Mouse (Mus musculus) liver, adult 2 months (tissue): ENCODE results near the gene Ccdc30. TPM values are rescaled to one million over a fixed set of nuclear protein-coding genes. Genes with fewer than 3 reads are reported as not detected.

Source experiments
- DNase-seq: peaks from one replicate; pipeline ENCODE4 v3.0.0-alpha.2; 2011; ENCODE audit warnings: low read depth, low spot score; ENCODE audit errors: extremely low read depth
- H3K27ac ChIP-seq: fragments of 200-500 bp; replicated peaks from 2 replicates; pipeline ENCODE4 v1.5.1; 2012; ENCODE audit warnings: low read depth, mild to moderate bottlenecking, control low read depth, inconsistent platforms, low read length; ENCODE audit not compliant: insufficient read depth
- H3K27me3 ChIP-seq: fragments of 200-500 bp; 2 replicates; pipeline ENCODE4 v1.6.1; 2012; ENCODE audit warnings: mild to moderate bottlenecking, moderate library complexity, low read length, inconsistent platforms; ENCODE audit not compliant: control insufficient read depth, insufficient read depth
- H3K36me3 ChIP-seq: fragments of 200-500 bp; 2 replicates; pipeline ENCODE4 v1.6.1; 2012; ENCODE audit warnings: low read length, inconsistent platforms; ENCODE audit not compliant: control insufficient read depth, insufficient read depth
- H3K4me1 ChIP-seq: fragments of 200-500 bp; 2 replicates; pipeline ENCODE4 v1.6.1; 2011; ENCODE audit warnings: low read length; ENCODE audit not compliant: control insufficient read depth, insufficient read depth
- H3K4me3 ChIP-seq: fragments of 200-500 bp; 2 replicates; pipeline ENCODE4 v1.5.1; 2011; ENCODE audit warnings: low read depth, mild to moderate bottlenecking, control low read depth, low read length, moderate library complexity; ENCODE audit not compliant: insufficient read depth
- H3K79me2 ChIP-seq: fragments of 200-500 bp; 2 replicates; pipeline ENCODE4 v1.6.1; 2012; ENCODE audit warnings: inconsistent platforms, mild to moderate bottlenecking, low read length, moderate library complexity; ENCODE audit not compliant: control insufficient read depth, insufficient read depth
- H3K9ac ChIP-seq: fragments of 200-500 bp; 2 replicates; pipeline ENCODE4 v1.6.1; 2012; ENCODE audit warnings: low read depth, mild to moderate bottlenecking, control low read depth, inconsistent platforms, low read length
- CTCF ChIP-seq: fragments of 200-500 bp; IDR thresholded peaks from 2 replicates; pipeline ENCODE4 v1.5.1; 2011; ENCODE audit warnings: low read depth, low read length, control low read depth
- POLR2A ChIP-seq: fragments of 200-500 bp; IDR thresholded peaks from 2 replicates; pipeline ENCODE4 v1.6.1; 2011; ENCODE audit warnings: low read length, control low read depth; ENCODE audit not compliant: insufficient read depth; ENCODE audit errors: extremely low read depth
- WGBS: fragments of 180-500 bp; shearing (Covaris S2); methylation state at CpG from one replicate; pipeline ENCODE4 v1.1.7; 2018; 5-methylcytosine and 5-hydroxymethylcytosine counted together
- polyA plus RNA-seq: library from polyadenylated mRNA; depleted of rRNA; stranded (reverse); fragments of >200 nt; gene quantifications from 2 replicates; pipeline ENCODE4 v1.2.3, GENCODE M21; 2012
- total RNA-seq: library from RNA; depleted of rRNA; stranded (reverse); fragments of >200 nt; gene quantifications from 2 replicates; pipeline ENCODE4 v1.2.3, GENCODE M21; 2014

The Ccdc30 gene
- total and polyA plus RNA-seq, 2 experiments = 3.0 to 5.9 TPM

DNA sequence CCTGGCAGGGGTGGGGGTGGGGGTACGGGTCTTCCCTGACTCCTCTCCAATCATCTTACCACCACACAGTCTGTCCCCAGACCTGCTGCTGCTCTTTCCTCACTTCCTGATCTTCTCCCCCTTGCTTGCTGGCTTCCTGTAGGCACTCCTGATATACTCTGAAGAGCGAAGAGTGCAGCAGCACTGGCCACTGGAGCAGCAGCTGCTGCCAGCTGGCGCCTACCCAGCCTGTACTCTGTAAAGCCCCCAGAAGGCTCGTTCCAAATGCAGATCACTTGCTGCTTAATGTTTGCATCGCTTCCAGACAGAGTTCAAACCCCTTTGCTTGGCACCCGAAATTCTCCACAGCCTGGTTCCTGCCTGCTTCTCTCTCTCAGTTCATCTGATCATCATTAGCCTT, 2.5 kb downstream of the Ccdc30 start:
- H3K4me1 ChIP-seq = peaks cover 12% of the 10 kb centered on the region; the same call in 1 of the 2 replicates

DNA sequence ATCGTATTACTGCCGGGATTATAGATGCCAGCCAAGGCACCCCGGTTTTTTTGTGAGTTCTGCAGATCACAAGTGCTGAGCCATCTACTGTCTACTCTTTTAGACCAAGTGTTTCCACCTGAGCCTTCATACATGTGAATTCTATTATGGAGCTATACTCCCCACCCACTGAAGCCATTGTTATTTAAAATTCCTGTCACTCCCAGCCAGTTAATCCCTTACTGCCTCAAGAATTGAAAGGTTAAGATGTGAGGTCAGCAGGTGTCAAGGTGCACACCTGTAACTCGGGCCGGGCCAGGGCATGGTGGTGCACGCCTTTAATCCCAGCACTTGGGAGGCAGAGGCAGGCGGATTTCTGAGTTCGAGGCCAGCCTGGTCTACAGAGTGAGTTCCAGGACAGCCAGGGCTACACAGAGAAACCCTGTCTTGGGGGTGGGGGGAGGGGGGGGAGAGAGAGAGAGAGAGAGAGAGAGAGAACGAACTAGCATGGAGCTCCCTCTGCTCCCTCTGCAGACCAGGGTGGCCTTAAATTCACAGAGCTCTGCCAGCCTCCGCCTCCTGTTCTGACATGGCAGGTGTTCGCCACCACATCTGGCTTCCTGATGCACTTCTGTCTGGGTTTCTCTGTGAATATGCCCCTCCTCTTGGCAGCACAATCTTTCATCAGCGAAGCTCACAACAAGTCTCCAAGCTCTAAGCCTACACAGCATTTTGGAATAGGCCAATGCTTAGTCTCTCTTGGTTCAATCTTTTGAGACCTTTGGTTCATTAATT, 3.3 kb downstream of the Ccdc30 start:
- Histone ChIP-seq H3K4me1 (peaks cover 8% of the 10 kb centered on the region; the same call in 1 of the 2 replicates), H3K27ac (no peak overlapping the region), H3K79me2 (no peaks in the 10 kb centered on the region), H3K9ac (no peak overlapping the region), H3K4me3 (no peak overlapping the region), H3K27me3 (no peaks in the 10 kb centered on the region), H3K36me3 (no peaks in the 10 kb centered on the region)
- DNase-seq = no peak
- 82% methylated on average over 12 of the region's 12 CpGs for WGBS
- no peak for TF ChIP-seq CTCF
- no peak for TF ChIP-seq POLR2A

More for the DNA sequence above, 2.5 kb downstream of the Ccdc30 start:
- Histone ChIP-seq H3K4me3 (no peak overlapping the region), H3K36me3 (no peaks in the 10 kb centered on the region), H3K27me3 (no peaks in the 10 kb centered on the region), H3K79me2 (no peaks in the 10 kb centered on the region), H3K9ac (no peak overlapping the region), H3K27ac (no peak overlapping the region)
- 71% methylated on average over 6 of the region's 6 CpGs for WGBS
- TF ChIP-seq CTCF (no peak), POLR2A (no peak)
- no peak for DNase-seq

DNA sequence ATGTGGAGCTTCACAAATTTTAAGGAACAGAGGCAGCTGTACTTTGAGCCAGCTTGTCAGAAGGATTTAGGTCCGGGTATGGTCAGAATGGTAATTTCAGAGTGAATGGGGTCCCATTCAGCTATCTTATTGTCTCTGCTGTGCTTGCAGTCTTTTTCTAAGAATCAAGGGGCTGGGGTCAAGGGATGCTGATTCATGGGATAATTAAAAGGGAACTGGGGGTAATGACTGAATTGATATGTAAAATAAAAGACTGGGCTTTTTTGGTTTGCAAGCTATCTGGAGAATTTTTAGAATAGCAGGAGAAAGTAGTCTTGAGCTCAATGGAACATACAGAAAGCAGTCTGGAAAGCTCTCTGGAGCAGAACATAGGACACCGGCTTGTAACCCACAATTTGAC, 11.9 kb downstream of the Ccdc30 start:
- no peak overlapping the region for H3K4me3 ChIP-seq
- no peaks in the 10 kb centered on the region for H3K36me3 ChIP-seq
- no peak for DNase-seq
- no peaks in the 10 kb centered on the region for H3K27me3 ChIP-seq
- no peaks in the 10 kb centered on the region for H3K79me2 ChIP-seq
- H3K27ac ChIP-seq = no peak overlapping the region
- no peak overlapping the region for H3K9ac ChIP-seq
- TF ChIP-seq POLR2A = no peak
- no peak for TF ChIP-seq CTCF
- 98% methylated on average over 2 of the region's 2 CpGs for WGBS
- no peaks in the 10 kb centered on the region for H3K4me1 ChIP-seq

DNA sequence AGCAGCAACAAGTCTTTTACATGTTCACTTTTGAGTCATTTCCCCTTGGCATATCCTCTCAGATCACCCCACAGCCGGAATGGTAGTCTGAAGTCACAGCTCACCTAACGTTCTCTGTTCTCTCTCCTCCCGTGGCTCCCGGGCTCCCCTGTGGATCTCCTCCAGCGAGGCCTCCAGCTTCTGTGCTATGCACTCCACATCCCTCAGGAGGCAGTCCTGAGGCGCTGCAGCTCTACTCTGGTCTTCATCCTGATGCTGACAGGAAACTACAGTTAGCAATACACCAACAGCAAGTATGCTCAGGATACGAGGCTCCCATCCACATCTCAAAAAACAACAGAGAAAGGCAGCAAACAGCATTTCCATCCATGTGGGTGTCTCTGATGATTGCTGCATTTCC, 14.4 kb downstream of the Ccdc30 start:
- no peaks in the 10 kb centered on the region for H3K27me3 ChIP-seq
- WGBS = 62% methylated on average over 7 of the region's 7 CpGs

DNA sequence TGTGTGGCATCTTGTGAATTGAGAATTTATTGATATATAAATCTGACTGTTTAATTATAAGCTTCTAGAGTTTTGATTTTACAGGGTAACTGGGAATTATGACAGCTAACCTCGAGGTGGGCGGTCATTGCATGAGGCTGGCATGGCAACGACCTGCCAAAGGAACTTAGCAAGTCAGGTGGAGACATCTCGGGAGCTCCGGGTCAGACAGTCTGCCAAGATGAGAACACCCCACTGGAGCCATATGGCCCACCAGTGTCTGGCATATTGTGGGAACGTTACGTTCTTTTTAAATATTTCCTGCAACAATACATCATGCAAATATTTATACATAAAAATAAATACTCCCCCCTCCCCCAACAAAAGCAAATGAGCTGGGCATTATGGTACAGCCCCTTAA, 16.6 kb downstream of the Ccdc30 start:
- no peaks in the 10 kb centered on the region for H3K36me3 ChIP-seq
- H3K27me3 ChIP-seq = no peaks in the 10 kb centered on the region
- H3K9ac ChIP-seq = no peak overlapping the region
- no peak overlapping the region for H3K27ac ChIP-seq
- DNase-seq = no peak
- TF ChIP-seq POLR2A = no peak
- TF ChIP-seq CTCF = no peak
- no peak overlapping the region for H3K4me3 ChIP-seq
- no peaks in the 10 kb centered on the region for H3K4me1 ChIP-seq
- WGBS = 88% methylated on average over 7 of the region's 7 CpGs
- no peaks in the 10 kb centered on the region for H3K79me2 ChIP-seq

More for the DNA sequence above, 14.4 kb downstream of the Ccdc30 start:
- DNase-seq = no peak
- Histone ChIP-seq H3K9ac (no peak overlapping the region), H3K36me3 (no peaks in the 10 kb centered on the region), H3K79me2 (no peaks in the 10 kb centered on the region), H3K27ac (no peak overlapping the region), H3K4me3 (no peak overlapping the region), H3K4me1 (no peaks in the 10 kb centered on the region)
- TF ChIP-seq POLR2A (no peak), CTCF (no peak)

DNA sequence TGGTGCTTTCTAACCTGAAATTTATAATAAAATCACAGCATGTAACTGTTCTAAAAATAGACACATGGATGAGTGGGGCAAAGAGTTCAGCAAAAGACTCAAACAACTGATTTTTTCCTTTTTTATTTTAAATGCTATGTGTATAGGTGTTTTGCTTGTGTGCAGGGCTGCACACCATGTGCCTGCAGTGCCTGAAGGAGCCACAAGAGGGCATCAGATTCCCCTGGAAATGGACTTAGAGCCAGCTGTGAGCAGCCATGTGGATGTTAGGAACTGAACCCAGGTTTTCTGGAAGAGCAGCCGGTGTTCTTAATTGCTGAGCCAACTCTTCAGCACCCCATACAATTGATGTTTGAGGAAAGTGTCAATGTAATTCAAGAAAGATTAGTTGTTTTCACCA, 25.0 kb downstream of the Ccdc30 start:
- H3K9ac ChIP-seq = no peak overlapping the region
- H3K4me1 ChIP-seq = no peaks in the 10 kb centered on the region
- peak; percentile 14 for DNase-seq
- no peaks in the 10 kb centered on the region for H3K27me3 ChIP-seq
- H3K36me3 ChIP-seq = no peaks in the 10 kb centered on the region
- WGBS = 94% methylated on average over 1 of the region's 1 CpGs
- no peak overlapping the region for H3K27ac ChIP-seq
- no peak overlapping the region for H3K4me3 ChIP-seq
- TF ChIP-seq POLR2A = no peak
- peak; percentile 74 for TF ChIP-seq CTCF
- H3K79me2 ChIP-seq = no peaks in the 10 kb centered on the region
